Mouse (Mus musculus): Measurements from ENCODE around the gene Celsr3. TPM values are rescaled to one million over a fixed set of nuclear protein-coding genes. Genes with fewer than 3 reads are reported as not detected.

Gene Celsr3
- polyA plus RNA-seq, 1 experiment from 2014 or later = 0.14 TPM

GRCm38 (mm10) chr9:108798508-108799075 lies 27.5 kb upstream of the Celsr3 start:
- no peak overlapping the region for H3K9ac ChIP-seq (ENCODE audit: low read length)
- H3K4me1 ChIP-seq (replicated peaks; ENCODE audit: control insufficient read depth, insufficient read depth, low read length) = peaks cover 24% of the 10 kb centered on the region
- H3K27me3 ChIP-seq (ENCODE audit: control insufficient read depth, insufficient read depth, low read depth, low read length) = no peaks in the 10 kb centered on the region
- no peak overlapping the region for H3K4me3 ChIP-seq (ENCODE audit: low read length)
- no peaks in the 10 kb centered on the region for H3K9me3 ChIP-seq (ENCODE audit: control insufficient read depth, low read length)
- no peak for ATAC-seq (ENCODE audit: low read depth)
- H3K4me2 ChIP-seq (ENCODE audit: low read depth, low read length) = no peak overlapping the region
- H3K27ac ChIP-seq (ENCODE audit: low read length) = no peak overlapping the region
- WGBS = 76% methylated on average over 5 of the region's 5 CpGs
- H3K36me3 ChIP-seq (ENCODE audit: control insufficient read depth, insufficient read depth, low read length) = peaks cover 53% of the 10 kb centered on the region

DNA sequence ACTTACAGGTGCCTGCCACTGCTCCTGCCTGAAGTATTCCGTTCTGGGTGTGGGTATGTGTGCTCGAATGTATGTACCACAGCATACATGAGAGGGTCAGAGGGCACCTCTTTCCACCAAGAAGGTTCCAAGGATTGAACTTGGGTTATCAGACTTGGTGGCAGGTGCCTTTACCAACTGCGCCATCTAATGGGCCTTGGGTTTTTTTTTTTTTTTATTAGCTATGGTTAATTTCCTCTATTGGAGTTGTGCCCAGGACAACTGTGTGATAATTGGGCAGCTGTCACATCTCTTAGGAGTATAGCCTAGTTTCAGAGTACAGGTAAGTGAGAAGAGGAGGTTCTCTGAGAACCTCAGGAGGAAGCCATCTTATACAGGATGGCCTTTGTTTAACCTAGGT lies 26.6 kb upstream of the Celsr3 start:
- H3K27me3 ChIP-seq (ENCODE audit: control insufficient read depth, insufficient read depth, low read depth, low read length) = no peaks in the 10 kb centered on the region
- H3K4me2 ChIP-seq (ENCODE audit: low read depth, low read length) = no peak overlapping the region
- peaks cover 58% of the 10 kb centered on the region for H3K36me3 ChIP-seq (ENCODE audit: control insufficient read depth, insufficient read depth, low read length)
- no peak overlapping the region for H3K9ac ChIP-seq (ENCODE audit: low read length)
- ATAC-seq (ENCODE audit: low read depth) = no peak
- H3K27ac ChIP-seq (ENCODE audit: low read length) = no peak overlapping the region
- H3K4me3 ChIP-seq (ENCODE audit: low read length) = no peak overlapping the region
- H3K9me3 ChIP-seq (ENCODE audit: control insufficient read depth, low read length) = no peaks in the 10 kb centered on the region
- whole genome bisulfite sequencing = 55% methylated on average over 3 of the region's 3 CpGs
- peaks cover 17% of the 10 kb centered on the region for H3K4me1 ChIP-seq (replicated peaks; ENCODE audit: control insufficient read depth, insufficient read depth, low read length)

- 82% methylated on average over 8 of the region's 8 CpGs for WGBS
- Histone ChIP-seq H3K9me3 (ENCODE audit: control insufficient read depth, low read length) (no peaks in the 10 kb centered on the region), H3K27me3 (ENCODE audit: control insufficient read depth, insufficient read depth, low read depth, low read length) (no peaks in the 10 kb centered on the region), H3K4me1 (replicated peaks; ENCODE audit: control insufficient read depth, insufficient read depth, low read length) (peaks cover 11% of the 10 kb centered on the region), H3K27ac (ENCODE audit: low read length) (no peak overlapping the region), H3K36me3 (ENCODE audit: control insufficient read depth, insufficient read depth, low read length) (peaks cover 36% of the 10 kb centered on the region), H3K9ac (ENCODE audit: low read length) (no peak overlapping the region), H3K4me2 (ENCODE audit: low read depth, low read length) (no peak overlapping the region), H3K4me3 (ENCODE audit: low read length) (no peak overlapping the region)
- no peak for ATAC-seq (ENCODE audit: low read depth)
Measured at GRCm38 (mm10) chr9:108805768-108806167, 20.4 kb upstream of the Celsr3 start.

DNA sequence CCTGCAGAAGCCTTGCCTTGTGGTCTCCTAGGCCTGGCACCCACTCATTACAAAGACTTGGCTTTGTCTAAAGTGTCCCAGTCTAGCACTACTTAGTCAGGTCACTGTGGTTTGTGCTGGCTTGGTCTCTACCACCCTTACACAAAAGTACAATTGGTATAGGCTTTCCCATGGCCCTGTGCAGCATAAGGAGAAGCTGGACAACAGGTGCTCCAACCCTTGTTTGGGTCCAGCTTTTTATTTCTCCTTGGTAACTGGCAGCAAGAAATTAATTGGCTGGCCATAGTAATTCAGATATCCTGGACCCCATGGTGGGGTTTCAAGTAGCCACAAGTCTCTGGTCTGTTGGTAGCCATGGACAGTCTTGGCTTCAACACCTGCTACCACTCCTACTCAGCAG lies 19.7 kb upstream of the Celsr3 start:
- peaks cover 34% of the 10 kb centered on the region for H3K36me3 ChIP-seq (ENCODE audit: control insufficient read depth, insufficient read depth, low read length)
- no peaks in the 10 kb centered on the region for H3K27me3 ChIP-seq (ENCODE audit: control insufficient read depth, insufficient read depth, low read depth, low read length)
- peaks cover 11% of the 10 kb centered on the region for H3K4me1 ChIP-seq (replicated peaks; ENCODE audit: control insufficient read depth, insufficient read depth, low read length)
- no peak for ATAC-seq (ENCODE audit: low read depth)
- H3K27ac ChIP-seq (ENCODE audit: low read length) = no peak overlapping the region
- no peak overlapping the region for H3K9ac ChIP-seq (ENCODE audit: low read length)
- H3K4me2 ChIP-seq (ENCODE audit: low read depth, low read length) = no peak overlapping the region
- no peak overlapping the region for H3K4me3 ChIP-seq (ENCODE audit: low read length)
- no peaks in the 10 kb centered on the region for H3K9me3 ChIP-seq (ENCODE audit: control insufficient read depth, low read length)

- H3K36me3 ChIP-seq (ENCODE audit: control insufficient read depth, insufficient read depth, low read length) = peaks cover 30% of the 10 kb centered on the region
- no peak for ATAC-seq (ENCODE audit: low read depth)
- no peak overlapping the region for H3K4me2 ChIP-seq (ENCODE audit: low read depth, low read length)
- no peaks in the 10 kb centered on the region for H3K9me3 ChIP-seq (ENCODE audit: control insufficient read depth, low read length)
- WGBS = 76% methylated on average over 1 of the region's 1 CpGs
- no peak overlapping the region for H3K27ac ChIP-seq (ENCODE audit: low read length)
- no peaks in the 10 kb centered on the region for H3K27me3 ChIP-seq (ENCODE audit: control insufficient read depth, insufficient read depth, low read depth, low read length)
- peaks cover 11% of the 10 kb centered on the region for H3K4me1 ChIP-seq (replicated peaks; ENCODE audit: control insufficient read depth, insufficient read depth, low read length)
- H3K9ac ChIP-seq (ENCODE audit: low read length) = no peak overlapping the region
- no peak overlapping the region for H3K4me3 ChIP-seq (ENCODE audit: low read length)
Measured at GRCm38 (mm10) chr9:108806831-108807230, 19.3 kb upstream of the Celsr3 start.

DNA sequence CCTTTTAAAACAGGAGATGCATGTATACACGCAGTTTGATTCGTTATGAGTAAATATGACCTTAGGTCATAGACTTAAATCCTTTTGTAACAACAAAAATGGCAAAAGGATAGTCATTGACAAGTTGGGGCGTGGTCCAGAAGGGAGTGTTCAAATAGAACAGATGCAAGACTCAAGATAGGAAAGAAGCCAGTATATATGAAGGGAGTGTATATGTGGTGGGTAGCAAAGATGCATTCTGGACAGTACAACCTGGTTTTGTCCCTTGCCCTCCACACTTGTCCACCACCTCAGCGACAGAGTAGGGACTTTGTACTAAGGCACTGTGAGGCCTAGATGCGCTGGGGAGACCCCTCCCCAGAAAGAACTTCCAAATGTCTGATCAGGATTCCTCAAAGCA lies 18.4 kb upstream of the Celsr3 start:
- H3K27ac ChIP-seq (ENCODE audit: low read length) = no peak overlapping the region
- no peak overlapping the region for H3K4me3 ChIP-seq (ENCODE audit: low read length)
- H3K9ac ChIP-seq (ENCODE audit: low read length) = no peak overlapping the region; the same call in 1 of the 2 replicates
- no peak overlapping the region for H3K4me2 ChIP-seq (ENCODE audit: low read depth, low read length)
- no peaks in the 10 kb centered on the region for H3K27me3 ChIP-seq (ENCODE audit: control insufficient read depth, insufficient read depth, low read depth, low read length)
- H3K36me3 ChIP-seq (ENCODE audit: control insufficient read depth, insufficient read depth, low read length) = peaks cover 24% of the 10 kb centered on the region
- H3K4me1 ChIP-seq (replicated peaks; ENCODE audit: control insufficient read depth, insufficient read depth, low read length) = peaks cover 11% of the 10 kb centered on the region
- WGBS = 67% methylated on average over 5 of the region's 5 CpGs
- peak; percentile 15 for ATAC-seq (ENCODE audit: low read depth)
- H3K9me3 ChIP-seq (ENCODE audit: control insufficient read depth, low read length) = no peaks in the 10 kb centered on the region

DNA sequence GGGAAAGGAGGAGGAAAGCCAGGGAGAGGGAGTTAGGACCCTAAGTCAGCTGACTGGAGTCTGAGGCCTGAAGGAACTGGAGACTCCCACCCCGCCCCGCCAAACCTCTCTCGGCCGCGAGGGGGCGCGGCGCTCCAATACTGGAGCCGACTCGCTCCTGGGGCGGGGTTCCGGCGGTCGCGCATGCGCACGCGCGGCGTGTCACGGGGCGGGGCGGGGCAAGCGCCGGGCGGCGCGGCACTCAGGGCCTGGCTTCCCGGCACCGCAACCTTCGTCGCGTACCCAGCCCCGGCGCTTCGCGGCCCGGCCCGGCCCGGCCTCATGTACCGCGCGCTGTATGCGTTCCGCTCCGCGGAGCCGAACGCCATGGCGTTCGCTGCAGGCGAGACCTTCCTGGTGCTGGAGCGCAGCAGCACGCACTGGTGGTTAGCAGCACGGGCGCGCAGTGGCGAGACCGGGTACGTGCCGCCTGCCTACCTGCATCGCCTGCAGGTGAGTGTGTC lies 17.9 kb upstream of the Celsr3 start, which contains the start of gene Nckipsd:
Nckipsd (plus strand) TSS at position 206 of the 503 bp plus-strand sequence.
- WGBS = under 1% methylated on average over 51 of the region's 62 CpGs
- H3K4me2 ChIP-seq (ENCODE audit: low read depth, low read length) = peak within 1 kb of the TSS; percentile 87

GRCm38 (mm10) chr9:108809188-108809587 lies 16.9 kb upstream of the Celsr3 start:
- H3K9ac ChIP-seq (ENCODE audit: low read length) = peak overlapping the region; percentile 87; the same call in 1 of the 2 replicates
- H3K9me3 ChIP-seq (ENCODE audit: control insufficient read depth, low read length) = no peaks in the 10 kb centered on the region
- peak; percentile 27 for ATAC-seq (ENCODE audit: low read depth)
- no peaks in the 10 kb centered on the region for H3K27me3 ChIP-seq (ENCODE audit: control insufficient read depth, insufficient read depth, low read depth, low read length)
- no peak overlapping the region for H3K27ac ChIP-seq (ENCODE audit: low read length)
- H3K4me1 ChIP-seq (replicated peaks; ENCODE audit: control insufficient read depth, insufficient read depth, low read length) = peaks cover 11% of the 10 kb centered on the region
- peak overlapping the region; percentile 82 for H3K4me3 ChIP-seq (ENCODE audit: low read length)
- peak overlapping the region; percentile 87 for H3K4me2 ChIP-seq (ENCODE audit: low read depth, low read length)
- 38% methylated on average over 5 of the region's 5 CpGs for WGBS
- H3K36me3 ChIP-seq (ENCODE audit: control insufficient read depth, insufficient read depth, low read length) = peaks cover 19% of the 10 kb centered on the region

More for the DNA sequence above, 17.9 kb upstream of the Celsr3 start, which contains the start of gene Nckipsd:
- peak; percentile 92 for ATAC-seq (ENCODE audit: low read depth)
- Histone ChIP-seq H3K9me3 (ENCODE audit: control insufficient read depth, low read length) (no peaks in the 10 kb centered on the region), H3K27me3 (ENCODE audit: control insufficient read depth, insufficient read depth, low read depth, low read length) (no peaks in the 10 kb centered on the region), H3K9ac (ENCODE audit: low read length) (peak within 1 kb of the TSS; percentile 87), H3K4me3 (ENCODE audit: low read length) (peak within 1 kb of the TSS; percentile 82), H3K4me1 (replicated peaks; ENCODE audit: control insufficient read depth, insufficient read depth, low read length) (peaks cover 11% of the 10 kb centered on the region), H3K27ac (ENCODE audit: low read length) (no peak within 1 kb of the TSS), H3K36me3 (ENCODE audit: control insufficient read depth, insufficient read depth, low read length) (peaks cover 22% of the 10 kb centered on the region)

DNA sequence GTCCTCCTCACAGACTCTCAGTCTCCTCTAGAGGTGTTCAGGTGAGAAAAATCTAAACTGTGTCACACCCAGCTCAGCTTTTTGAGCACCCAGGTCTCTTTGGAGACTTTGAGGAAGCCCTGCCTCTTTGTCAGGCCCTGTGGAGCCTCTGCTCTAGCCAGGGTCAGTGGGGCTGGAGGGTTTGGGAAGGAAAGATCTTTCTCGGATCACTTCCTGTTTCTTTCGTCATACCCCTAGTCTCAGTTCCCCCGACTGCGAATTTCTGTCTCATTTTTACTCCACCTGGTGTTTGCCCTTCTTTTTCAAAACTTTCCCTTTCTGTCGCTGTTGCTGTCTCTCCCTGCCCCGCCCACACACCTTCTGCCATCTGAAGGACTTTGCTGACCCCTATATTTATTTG lies 16.4 kb upstream of the Celsr3 start:
- Histone ChIP-seq H3K9me3 (ENCODE audit: control insufficient read depth, low read length) (no peaks in the 10 kb centered on the region), H3K27ac (ENCODE audit: low read length) (no peak overlapping the region), H3K4me1 (replicated peaks; ENCODE audit: control insufficient read depth, insufficient read depth, low read length) (peaks cover 11% of the 10 kb centered on the region), H3K9ac (ENCODE audit: low read length) (peak overlapping the region; percentile 12; the same call in 1 of the 2 replicates), H3K4me2 (ENCODE audit: low read depth, low read length) (0 out of 2 replicates have a peak overlapping the region, but pooled peaks have one; percentile 87), H3K27me3 (ENCODE audit: control insufficient read depth, insufficient read depth, low read depth, low read length) (no peaks in the 10 kb centered on the region), H3K36me3 (ENCODE audit: control insufficient read depth, insufficient read depth, low read length) (peaks cover 16% of the 10 kb centered on the region), H3K4me3 (ENCODE audit: low read length) (no peak overlapping the region)
- WGBS = 51% methylated on average over 6 of the region's 6 CpGs
- no peak for ATAC-seq (ENCODE audit: low read depth)

Data from lung, embryonic 16.5 days (tissue).